Mouse (Mus musculus) liver, embryonic 11.5 days (tissue): ENCODE measurements around the gene Ube2t. TPM values are rescaled to one million over a fixed set of nuclear protein-coding genes. Genes with fewer than 3 reads are reported as not detected.

ENCODE experiments used
- ATAC-seq: fragments of 200-750 bp; cut with Nextera tagmentation; replicated peaks from 2 replicates; pipeline ENCODE4 v1.8.0; 2017; ENCODE audit warnings: moderate number of reproducible peaks, mild to moderate bottlenecking, moderate TSS enrichment, moderate library complexity; ENCODE audit not compliant: low FRiP score
- DNase-seq: peaks from one replicate; pipeline ENCODE4 v3.0.0-alpha.2; 2017; ENCODE audit warnings: low spot score
- H3K27ac ChIP-seq: fragments of 300-500 bp; sonication (generic); 2 replicates; pipeline ENCODE4 v1.5.1; 2014; ENCODE audit warnings: mild to moderate bottlenecking, low read depth, low read length, control low read depth
- H3K27me3 ChIP-seq: fragments of 300-500 bp; sonication (generic); replicated peaks from 2 replicates; pipeline ENCODE4 v1.6.1; 2014; ENCODE audit warnings: low read length, mixed read lengths; ENCODE audit not compliant: control insufficient read depth, insufficient read depth
- H3K36me3 ChIP-seq: fragments of 300-500 bp; sonication (generic); 2 replicates; pipeline ENCODE4 v1.6.1; 2014; ENCODE audit warnings: mild to moderate bottlenecking, low read length, moderate library complexity, mixed read lengths; ENCODE audit not compliant: control insufficient read depth, insufficient read depth
- H3K4me1 ChIP-seq: fragments of 300-500 bp; sonication (generic); replicated peaks from 2 replicates; pipeline ENCODE4 v1.6.1; 2014; ENCODE audit warnings: low read length, mixed read lengths; ENCODE audit not compliant: control insufficient read depth, insufficient read depth
- H3K4me2 ChIP-seq: fragments of 300-500 bp; sonication (generic); 2 replicates; pipeline ENCODE4 v1.6.1; 2014; ENCODE audit warnings: mild to moderate bottlenecking, control low read depth, moderate library complexity
- H3K4me3 ChIP-seq: fragments of 300-500 bp; sonication (generic); 2 replicates; pipeline ENCODE4 v1.5.1; 2014; ENCODE audit warnings: low read depth, low read length, control low read depth
- H3K9ac ChIP-seq: fragments of 300-500 bp; sonication (generic); 2 replicates; pipeline ENCODE4 v1.6.1; 2014; ENCODE audit warnings: low read depth, low read length, control low read depth
- H3K9me3 ChIP-seq: fragments of 300-500 bp; sonication (generic); 2 replicates; pipeline ENCODE4 v1.6.1; 2016; ENCODE audit warnings: low read length, inconsistent platforms, mixed read lengths; ENCODE audit not compliant: control insufficient read depth
- WGBS: fragments of 180-500 bp; shearing (Covaris S2); extraction: QIAGEN DNeasy Blood & Tissue Kit; methylation state at CpG from one replicate; pipeline ENCODE4 v1.1.7; 2014; 5-methylcytosine and 5-hydroxymethylcytosine counted together
- polyA plus RNA-seq: library from polyadenylated mRNA; unstranded; fragments of >200 nt; fragmentation: Nextera tagmentation; extraction: Ambion mirVana; gene quantifications from 2 replicates; pipeline ENCODE4 v1.2.1, GENCODE M21; 2014

The Ube2t gene
- 55.7 and 60.0 TPM in 2 replicates for polyA plus RNA-seq

GRCm38 (mm10) chr1:134962053-134962803, at the start of gene Ube2t:
Gene Ube2t (plus strand): TSS chr1:134962565.
- Histone ChIP-seq H3K9me3 (no peaks in the 10 kb centered on the region), H3K27ac (peak within 1 kb of the TSS; percentile 52; the same call in 1 of the 2 replicates), H3K4me3 (peak within 1 kb of the TSS; percentile 79), H3K4me2 (peak within 1 kb of the TSS; percentile 92), H3K9ac (peak within 1 kb of the TSS; percentile 85), H3K4me1 (peaks cover 8% of the 10 kb centered on the region), H3K27me3 (no peaks in the 10 kb centered on the region), H3K36me3 (0 out of 2 replicates have a peak, but pooled peaks cover 7% of the 10 kb centered on the region)
- WGBS: 2% methylated on average over 50 of the region's 50 CpGs
- ATAC-seq (peak; percentile 100), DNase-seq (peak; percentile 95)

DNA sequence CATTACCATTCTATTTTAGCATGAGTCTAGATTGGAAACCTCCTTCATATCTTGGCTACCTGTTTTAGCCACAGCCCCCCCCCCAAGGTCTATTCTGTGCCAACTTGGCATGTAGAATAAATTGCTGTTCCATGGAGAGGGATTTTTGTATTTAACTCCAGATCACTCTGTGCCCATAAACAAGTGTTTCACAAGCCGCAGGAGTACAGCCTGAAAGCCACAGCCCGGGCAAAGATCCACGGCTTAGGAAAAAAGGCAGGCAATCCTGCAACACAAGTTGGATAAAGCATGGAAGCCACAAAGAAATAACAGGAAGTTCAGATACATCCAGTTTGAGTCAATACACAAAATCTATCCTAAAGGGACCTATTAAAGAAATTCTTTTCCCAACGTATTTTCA, 48.8 kb upstream of the Ube2t start:
- H3K9ac ChIP-seq: no peak overlapping the region
- ATAC-seq: no peak
- WGBS: 89% methylated on average over 4 of the region's 4 CpGs
- H3K9me3 ChIP-seq: no peaks in the 10 kb centered on the region
- H3K4me3 ChIP-seq: no peak overlapping the region
- H3K27ac ChIP-seq: no peak overlapping the region
- H3K4me1 ChIP-seq: no peaks in the 10 kb centered on the region
- H3K36me3 ChIP-seq: no peaks in the 10 kb centered on the region
- no peak overlapping the region for H3K4me2 ChIP-seq
- H3K27me3 ChIP-seq: no peaks in the 10 kb centered on the region
- DNase-seq: no peak

DNA sequence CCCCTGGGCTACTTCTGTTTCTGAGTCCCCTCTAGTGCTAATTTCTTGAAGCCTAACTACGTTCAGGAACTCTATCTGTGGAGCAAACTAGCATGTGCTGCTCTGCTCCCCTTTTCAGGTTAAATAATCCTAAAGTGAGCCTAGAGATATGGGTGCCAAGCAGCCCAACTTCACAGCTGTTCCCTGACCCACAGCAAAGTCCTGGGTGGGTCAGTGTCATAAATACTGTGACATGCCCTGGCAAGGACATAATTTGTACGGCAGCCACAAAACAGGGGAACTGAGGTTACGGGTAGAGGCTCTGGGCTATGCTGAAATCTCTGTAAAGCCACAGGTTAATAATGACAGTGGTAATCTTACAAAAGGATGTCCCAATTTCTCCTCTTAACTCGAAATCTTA, 46.9 kb upstream of the Ube2t start:
- Histone ChIP-seq H3K9me3 (no peaks in the 10 kb centered on the region), H3K4me1 (no peaks in the 10 kb centered on the region), H3K4me2 (no peak overlapping the region), H3K27ac (no peak overlapping the region), H3K36me3 (no peaks in the 10 kb centered on the region), H3K9ac (no peak overlapping the region), H3K4me3 (no peak overlapping the region), H3K27me3 (no peaks in the 10 kb centered on the region)
- WGBS: 79% methylated on average over 4 of the region's 4 CpGs
- no peak for ATAC-seq
- no peak for DNase-seq

DNA sequence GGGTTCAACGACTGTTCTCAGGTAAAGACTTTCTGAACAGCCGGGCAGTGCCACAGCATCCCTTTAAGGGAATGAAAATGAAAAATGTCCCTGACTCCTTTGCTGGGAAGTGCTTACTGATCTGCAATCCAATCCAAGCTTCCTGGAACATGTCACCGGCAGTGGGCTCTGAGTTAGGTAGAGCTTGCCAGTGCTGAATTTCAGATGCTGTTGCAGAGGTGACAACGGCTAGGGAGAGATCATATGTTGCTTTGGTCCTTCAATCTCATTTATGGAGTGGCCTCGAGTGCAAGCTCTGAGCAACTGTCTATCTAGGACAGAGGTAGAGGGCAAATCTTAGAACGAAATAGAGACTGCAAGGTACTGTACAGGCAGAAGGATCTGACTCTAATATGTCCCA, 43.4 kb upstream of the Ube2t start:
- ATAC-seq (no peak), DNase-seq (no peak)
- H3K4me2 ChIP-seq: no peak overlapping the region
- H3K27ac ChIP-seq: no peak overlapping the region
- 84% methylated on average over 6 of the region's 6 CpGs for whole genome bisulfite sequencing
- H3K4me1 ChIP-seq: peaks cover 4% of the 10 kb centered on the region; the same call in 1 of the 2 replicates
- no peak overlapping the region for H3K9ac ChIP-seq
- no peaks in the 10 kb centered on the region for H3K27me3 ChIP-seq
- no peaks in the 10 kb centered on the region for H3K9me3 ChIP-seq
- H3K4me3 ChIP-seq: no peak overlapping the region
- no peaks in the 10 kb centered on the region for H3K36me3 ChIP-seq

DNA sequence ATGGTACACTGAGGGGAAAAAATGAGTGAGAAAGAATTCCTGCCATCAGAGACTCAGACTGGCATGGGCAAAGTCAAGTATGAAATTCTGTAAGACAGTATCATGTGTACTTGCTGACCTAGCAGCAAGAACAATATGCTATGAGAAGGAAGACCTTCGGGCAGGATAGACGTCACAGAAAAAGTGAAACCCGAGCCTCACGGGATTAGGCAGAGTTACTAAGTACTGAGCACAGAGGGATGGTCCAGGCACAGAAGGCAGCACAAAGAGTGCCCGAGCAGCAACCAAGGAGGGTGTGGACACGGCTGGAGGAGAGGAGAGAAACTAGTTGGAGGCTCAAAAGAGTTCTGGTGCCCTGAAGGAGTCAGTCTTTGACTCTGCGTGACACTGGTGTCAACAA, 29.9 kb upstream of the Ube2t start:
- Histone ChIP-seq H3K4me3 (no peak overlapping the region), H3K36me3 (no peaks in the 10 kb centered on the region), H3K4me2 (no peak overlapping the region), H3K9ac (no peak overlapping the region), H3K9me3 (no peaks in the 10 kb centered on the region), H3K27ac (no peak overlapping the region), H3K4me1 (no peaks in the 10 kb centered on the region), H3K27me3 (no peaks in the 10 kb centered on the region)
- ATAC-seq: no peak
- whole genome bisulfite sequencing: 55% methylated on average over 7 of the region's 7 CpGs
- DNase-seq: no peak

GRCm38 (mm10) chr1:134936335-134936734, 26.0 kb upstream of the Ube2t start:
- no peaks in the 10 kb centered on the region for H3K9me3 ChIP-seq
- peaks cover 10% of the 10 kb centered on the region; the same call in 1 of the 2 replicates for H3K4me1 ChIP-seq
- H3K27ac ChIP-seq: no peak overlapping the region
- no peak overlapping the region for H3K4me3 ChIP-seq
- no peak overlapping the region for H3K9ac ChIP-seq
- WGBS: 87% methylated on average over 6 of the region's 6 CpGs
- no peaks in the 10 kb centered on the region for H3K27me3 ChIP-seq
- H3K4me2 ChIP-seq: no peak overlapping the region
- H3K36me3 ChIP-seq: no peaks in the 10 kb centered on the region
- no peak for ATAC-seq
- no peak for DNase-seq

DNA sequence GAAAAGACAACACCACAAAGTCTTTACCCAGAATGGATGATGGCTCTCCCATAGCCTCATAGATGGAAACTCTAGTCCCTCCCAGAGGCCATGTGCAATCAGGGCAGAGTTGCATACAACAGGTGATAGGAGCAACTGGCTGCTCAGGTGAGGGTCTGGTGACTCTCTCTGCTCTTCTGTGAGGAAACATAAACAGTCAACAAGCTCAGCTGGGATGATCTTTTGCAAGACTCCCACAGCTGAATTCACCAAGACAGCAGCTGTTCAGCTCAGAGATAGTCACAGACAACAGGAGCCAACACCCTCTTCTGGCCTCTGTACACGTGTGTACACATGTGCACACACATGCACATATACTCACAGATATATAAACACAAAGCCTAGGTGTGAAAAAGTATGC, 24.1 kb upstream of the Ube2t start:
- H3K27ac ChIP-seq: no peak overlapping the region
- no peak overlapping the region for H3K9ac ChIP-seq
- DNase-seq (no peak), ATAC-seq (no peak)
- no peak overlapping the region for H3K4me3 ChIP-seq
- 88% methylated on average over 1 of the region's 1 CpGs for WGBS
- no peaks in the 10 kb centered on the region for H3K9me3 ChIP-seq
- H3K4me2 ChIP-seq: no peak overlapping the region
- H3K27me3 ChIP-seq: no peaks in the 10 kb centered on the region
- peaks cover 10% of the 10 kb centered on the region; the same call in 1 of the 2 replicates for H3K4me1 ChIP-seq
- no peaks in the 10 kb centered on the region for H3K36me3 ChIP-seq

- ATAC-seq (no peak), DNase-seq (no peak)
- no peak overlapping the region for H3K9ac ChIP-seq
- no peaks in the 10 kb centered on the region for H3K9me3 ChIP-seq
- H3K4me2 ChIP-seq: no peak overlapping the region
- no peak overlapping the region for H3K27ac ChIP-seq
- peaks cover 10% of the 10 kb centered on the region; the same call in 1 of the 2 replicates for H3K4me1 ChIP-seq
- no peak overlapping the region for H3K4me3 ChIP-seq
- no peaks in the 10 kb centered on the region for H3K36me3 ChIP-seq
- WGBS: 73% methylated on average over 4 of the region's 4 CpGs
- no peaks in the 10 kb centered on the region for H3K27me3 ChIP-seq
Observed at GRCm38 (mm10) chr1:134940863-134941262, 21.5 kb upstream of the Ube2t start.

GRCm38 (mm10) chr1:134942898-134943297, 19.5 kb upstream of the Ube2t start:
- Histone ChIP-seq H3K4me3 (no peak overlapping the region), H3K4me1 (peaks cover 10% of the 10 kb centered on the region; the same call in 1 of the 2 replicates), H3K27ac (no peak overlapping the region), H3K27me3 (no peaks in the 10 kb centered on the region), H3K9me3 (no peaks in the 10 kb centered on the region), H3K9ac (no peak overlapping the region), H3K36me3 (no peaks in the 10 kb centered on the region), H3K4me2 (no peak overlapping the region)
- 87% methylated on average over 2 of the region's 2 CpGs for WGBS
- DNase-seq: no peak
- no peak for ATAC-seq
